Mouse (Mus musculus): ENCODE measurements around the gene Qser1. TPM values are rescaled to one million over a fixed set of nuclear protein-coding genes. Genes with fewer than 3 reads are reported as not detected.

The Qser1 gene
- polyA plus RNA-seq, 1 experiment from 2014 or later: 3.3 TPM

GRCm38 (mm10) chr2:104732562-104733256, 83.9 kb downstream of the Qser1 start:
- TF ChIP-seq EP300 (IDR thresholded peaks at IDR 0.05): no peak
- TF ChIP-seq CTCF (IDR thresholded peaks at IDR 0.05): no peak

DNA sequence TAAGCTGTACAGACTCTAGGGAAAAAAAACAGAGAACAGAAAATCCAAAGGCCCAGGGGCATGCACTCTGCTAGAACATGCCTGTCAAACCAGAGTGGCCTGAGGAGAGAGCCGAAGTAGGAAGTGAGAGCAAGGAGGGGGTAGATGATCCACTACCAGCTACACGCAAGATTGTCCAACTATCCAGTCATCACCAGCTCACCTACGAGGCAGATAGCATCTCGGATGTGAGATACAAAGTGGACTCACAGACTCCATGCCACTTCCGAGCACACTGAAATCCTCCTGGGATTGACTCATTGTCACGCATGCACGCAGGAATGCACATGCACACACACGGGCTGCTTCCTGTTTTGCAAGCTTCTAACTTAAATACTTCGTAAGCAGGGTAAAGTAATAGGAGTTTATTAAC, 84.5 kb downstream of the Qser1 start:
- Histone ChIP-seq H3K27me3 (replicated peaks; ENCODE audit: insufficient read depth, low read length) (no peaks in the 10 kb centered on the region), H3K27ac (ENCODE audit: low read length) (no peak overlapping the region), H3K9ac (replicated peaks; ENCODE audit: low read depth) (no peak overlapping the region), H3K4me1 (ENCODE audit: insufficient read depth, low read depth, low read length) (no peaks in the 10 kb centered on the region), H3K4me2 (replicated peaks; ENCODE audit: low read depth, low read length) (no peak overlapping the region), H3K9me3 (ENCODE audit: low read length) (no peaks in the 10 kb centered on the region), H3K36me3 (ENCODE audit: insufficient read depth, low read length) (no peaks in the 10 kb centered on the region), H3K4me3 (ENCODE audit: low read depth, low read length) (no peak overlapping the region)
- DNase-seq (ENCODE audit: low spot score) (no peak), ATAC-seq (no peak)
- 72% methylated on average over 9 of the region's 9 CpGs for WGBS
- TF ChIP-seq EP300 (IDR thresholded peaks at IDR 0.05): no peak
- TF ChIP-seq CTCF (IDR thresholded peaks at IDR 0.05): no peak

More at GRCm38 (mm10) chr2:104732562-104733256, 83.9 kb downstream of the Qser1 start:
- WGBS: 71% methylated on average over 7 of the region's 7 CpGs
- no peak for DNase-seq (ENCODE audit: low spot score)
- Histone ChIP-seq H3K9ac (replicated peaks; ENCODE audit: low read depth) (no peak overlapping the region), H3K27me3 (replicated peaks; ENCODE audit: insufficient read depth, low read length) (no peaks in the 10 kb centered on the region), H3K4me2 (replicated peaks; ENCODE audit: low read depth, low read length) (no peak overlapping the region), H3K4me1 (ENCODE audit: insufficient read depth, low read depth, low read length) (no peaks in the 10 kb centered on the region), H3K9me3 (ENCODE audit: low read length) (no peaks in the 10 kb centered on the region), H3K4me3 (ENCODE audit: low read depth, low read length) (no peak overlapping the region), H3K27ac (ENCODE audit: low read length) (no peak overlapping the region), H3K36me3 (ENCODE audit: insufficient read depth, low read length) (no peaks in the 10 kb centered on the region)
- ATAC-seq: no peak

GRCm38 (mm10) chr2:104727369-104727768, 89.2 kb downstream of the Qser1 start:
- Histone ChIP-seq H3K4me3 (ENCODE audit: low read depth, low read length) (no peak overlapping the region), H3K27me3 (replicated peaks; ENCODE audit: insufficient read depth, low read length) (no peaks in the 10 kb centered on the region), H3K9ac (replicated peaks; ENCODE audit: low read depth) (no peak overlapping the region), H3K4me2 (replicated peaks; ENCODE audit: low read depth, low read length) (no peak overlapping the region), H3K9me3 (ENCODE audit: low read length) (no peaks in the 10 kb centered on the region), H3K36me3 (ENCODE audit: insufficient read depth, low read length) (no peaks in the 10 kb centered on the region), H3K27ac (ENCODE audit: low read length) (no peak overlapping the region), H3K4me1 (ENCODE audit: insufficient read depth, low read depth, low read length) (no peaks in the 10 kb centered on the region)
- peak; percentile 60 for DNase-seq (ENCODE audit: low spot score)
- ATAC-seq: peak; percentile 62
- TF ChIP-seq CTCF (IDR thresholded peaks at IDR 0.05): no peak
- peak; percentile 73 for TF ChIP-seq EP300 (IDR thresholded peaks at IDR 0.05)
- 38% methylated on average over 1 of the region's 1 CpGs for whole genome bisulfite sequencing

GRCm38 (mm10) chr2:104722021-104722420, 94.5 kb downstream of the Qser1 start:
- Histone ChIP-seq H3K4me1 (ENCODE audit: insufficient read depth, low read depth, low read length) (no peaks in the 10 kb centered on the region), H3K36me3 (ENCODE audit: insufficient read depth, low read length) (no peaks in the 10 kb centered on the region), H3K9me3 (ENCODE audit: low read length) (no peaks in the 10 kb centered on the region), H3K4me2 (replicated peaks; ENCODE audit: low read depth, low read length) (no peak overlapping the region), H3K4me3 (ENCODE audit: low read depth, low read length) (no peak overlapping the region), H3K27ac (ENCODE audit: low read length) (no peak overlapping the region), H3K27me3 (replicated peaks; ENCODE audit: insufficient read depth, low read length) (no peaks in the 10 kb centered on the region), H3K9ac (replicated peaks; ENCODE audit: low read depth) (no peak overlapping the region)
- TF ChIP-seq CTCF (IDR thresholded peaks at IDR 0.05): no peak
- TF ChIP-seq EP300 (IDR thresholded peaks at IDR 0.05): no peak
- whole genome bisulfite sequencing: 75% methylated on average over 3 of the region's 3 CpGs
- ATAC-seq (no peak), DNase-seq (ENCODE audit: low spot score) (no peak)

DNA sequence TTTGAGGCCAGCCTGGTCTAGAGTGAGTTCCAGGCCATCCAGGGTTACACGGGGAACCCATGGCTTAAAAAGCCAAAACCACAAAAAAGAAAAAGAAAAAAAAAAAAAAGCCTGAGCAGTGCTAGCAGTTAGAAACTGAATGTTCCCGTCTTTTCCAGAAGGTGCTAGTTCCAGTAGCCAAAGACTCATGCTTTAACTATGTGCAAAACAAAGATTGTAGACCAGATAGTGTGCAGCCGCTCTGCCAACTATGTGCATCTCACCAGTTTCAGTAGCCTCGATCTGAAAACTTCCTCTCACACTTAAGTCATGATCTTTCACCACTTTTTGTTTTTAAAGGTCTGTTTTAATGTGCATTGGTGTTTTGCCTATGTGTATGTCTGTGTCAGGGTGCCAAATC, 98.7 kb downstream of the Qser1 start:
- ATAC-seq: no peak
- H3K4me3 ChIP-seq (ENCODE audit: low read depth, low read length): no peak overlapping the region
- no peaks in the 10 kb centered on the region for H3K4me1 ChIP-seq (ENCODE audit: insufficient read depth, low read depth, low read length)
- no peaks in the 10 kb centered on the region for H3K36me3 ChIP-seq (ENCODE audit: insufficient read depth, low read length)
- no peak for DNase-seq (ENCODE audit: low spot score)
- no peak overlapping the region for H3K4me2 ChIP-seq (replicated peaks; ENCODE audit: low read depth, low read length)
- no peak overlapping the region for H3K27ac ChIP-seq (ENCODE audit: low read length)
- no peak overlapping the region for H3K9ac ChIP-seq (replicated peaks; ENCODE audit: low read depth)
- TF ChIP-seq EP300 (IDR thresholded peaks at IDR 0.05) (no peak), CTCF (IDR thresholded peaks at IDR 0.05) (no peak)
- WGBS: 69% methylated on average over 4 of the region's 4 CpGs
- no peaks in the 10 kb centered on the region for H3K9me3 ChIP-seq (ENCODE audit: low read length)
- no peaks in the 10 kb centered on the region for H3K27me3 ChIP-seq (replicated peaks; ENCODE audit: insufficient read depth, low read length)

DNA sequence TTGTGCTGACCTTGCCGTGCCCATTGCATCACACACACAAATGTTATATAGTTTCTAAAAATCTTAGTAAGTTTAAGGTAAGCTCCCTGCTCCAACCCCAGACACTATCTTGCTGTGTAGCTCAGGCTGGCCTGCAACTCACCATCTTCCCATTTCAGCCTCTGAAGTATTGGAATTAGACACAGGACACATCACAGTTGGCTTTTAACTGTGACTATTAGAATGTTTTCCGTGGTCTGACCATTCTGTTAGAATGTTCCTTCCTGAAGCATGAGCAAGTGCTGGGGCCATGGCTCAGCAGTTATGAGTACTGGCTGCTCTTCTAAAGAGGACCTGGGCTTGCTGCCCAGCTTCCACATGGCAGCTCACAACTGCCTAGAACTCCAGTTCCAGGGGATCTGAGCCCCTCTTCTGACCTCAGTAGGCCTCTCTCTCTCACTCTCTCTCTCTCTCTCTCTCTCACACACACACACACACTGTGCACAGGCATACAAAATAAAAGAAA, 99.3 kb downstream of the Qser1 start:
- no peak for TF ChIP-seq EP300 (IDR thresholded peaks at IDR 0.05)
- no peak for TF ChIP-seq CTCF (IDR thresholded peaks at IDR 0.05)
- DNase-seq (ENCODE audit: low spot score) (peak; percentile 28), ATAC-seq (peak; percentile 21; the same call in 1 of the 2 replicates)
- no peak overlapping the region for H3K27ac ChIP-seq (ENCODE audit: low read length)
- 69% methylated on average over 2 of the region's 2 CpGs for WGBS
- no peak overlapping the region for H3K4me2 ChIP-seq (replicated peaks; ENCODE audit: low read depth, low read length)
- H3K4me1 ChIP-seq (ENCODE audit: insufficient read depth, low read depth, low read length): no peaks in the 10 kb centered on the region
- H3K36me3 ChIP-seq (ENCODE audit: insufficient read depth, low read length): no peaks in the 10 kb centered on the region
- H3K4me3 ChIP-seq (ENCODE audit: low read depth, low read length): no peak overlapping the region
- H3K9me3 ChIP-seq (ENCODE audit: low read length): no peaks in the 10 kb centered on the region
- no peak overlapping the region for H3K9ac ChIP-seq (replicated peaks; ENCODE audit: low read depth)
- no peaks in the 10 kb centered on the region for H3K27me3 ChIP-seq (replicated peaks; ENCODE audit: insufficient read depth, low read length)
